Mouse (Mus musculus) induced T-regulatory cell, adult 2 months (primary cell): ENCODE results near the gene Tada2b.

Experiments used
- DNase-seq: peaks from one replicate; pipeline ENCODE4 v3.0.0-alpha.2; 2012; ENCODE audit warnings: low read depth

Gene Tada2b

GRCm38 (mm10) chr5:36484171-36484990 is at the start of gene Tada2b, which contains the start of gene Ccdc96:
Tada2b (minus strand) TSS chr5:36484285.
Ccdc96 (plus strand) TSS chr5:36484588.
- DNase-seq = peak; percentile 99

DNA sequence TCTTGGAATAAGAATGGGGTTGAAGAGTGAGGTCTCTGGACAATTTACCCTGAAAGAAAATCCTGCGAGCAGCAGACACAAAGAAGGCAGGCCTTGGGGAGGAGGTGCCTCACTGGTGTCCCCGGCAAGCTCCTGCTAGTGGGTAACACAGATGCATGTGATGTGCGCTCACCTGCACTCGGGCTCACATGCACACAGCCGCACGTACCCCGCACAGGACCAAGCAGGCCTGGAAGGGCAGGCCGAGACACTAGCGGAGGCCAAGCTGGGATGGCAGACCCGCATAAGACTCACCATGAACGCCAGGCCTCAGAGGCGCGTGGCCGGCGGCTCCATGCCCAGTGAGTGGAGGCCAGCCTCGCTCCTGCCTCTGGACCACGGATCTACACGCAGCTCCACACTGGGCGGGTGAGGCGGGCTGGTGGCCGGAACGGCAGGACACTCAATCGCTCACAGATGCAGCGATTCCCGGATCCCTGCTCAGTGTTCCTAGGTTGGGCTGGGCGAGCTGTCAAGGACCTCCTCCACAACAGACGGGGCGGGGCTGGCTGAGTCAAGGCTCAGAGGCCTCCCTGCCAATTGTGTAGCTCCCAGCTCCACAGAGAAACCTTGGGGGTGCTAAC is 46.2 kb upstream of the Tada2b start:
- peak; percentile 63 for DNase-seq

- no peak for DNase-seq
Observed at GRCm38 (mm10) chr5:36529698-36530097, 45.6 kb upstream of the Tada2b start.

DNA sequence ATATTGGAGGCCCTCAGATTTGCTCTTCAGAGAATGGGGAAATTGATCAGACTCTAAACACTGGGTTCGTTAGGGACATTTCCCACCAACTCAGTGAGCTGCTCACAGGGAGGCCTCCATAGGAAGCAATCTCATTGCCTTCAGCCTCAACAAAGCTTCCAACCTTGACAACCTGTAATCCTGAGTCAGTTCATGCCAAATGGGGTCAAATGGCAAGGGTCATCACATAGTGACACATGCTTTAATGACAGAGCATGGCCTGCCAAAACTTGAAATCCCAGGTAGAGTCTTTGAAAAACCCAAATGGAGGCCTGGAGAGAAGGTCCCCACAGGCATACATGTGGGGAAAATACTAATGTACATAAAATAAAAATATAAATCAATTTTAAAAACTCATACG is 42.8 kb upstream of the Tada2b start:
- DNase-seq = no peak

- no peak for DNase-seq
Observed at GRCm38 (mm10) chr5:36526274-36526673, 42.2 kb upstream of the Tada2b start.

- DNase-seq = no peak
Observed at GRCm38 (mm10) chr5:36525216-36525615, 41.1 kb upstream of the Tada2b start.

DNA sequence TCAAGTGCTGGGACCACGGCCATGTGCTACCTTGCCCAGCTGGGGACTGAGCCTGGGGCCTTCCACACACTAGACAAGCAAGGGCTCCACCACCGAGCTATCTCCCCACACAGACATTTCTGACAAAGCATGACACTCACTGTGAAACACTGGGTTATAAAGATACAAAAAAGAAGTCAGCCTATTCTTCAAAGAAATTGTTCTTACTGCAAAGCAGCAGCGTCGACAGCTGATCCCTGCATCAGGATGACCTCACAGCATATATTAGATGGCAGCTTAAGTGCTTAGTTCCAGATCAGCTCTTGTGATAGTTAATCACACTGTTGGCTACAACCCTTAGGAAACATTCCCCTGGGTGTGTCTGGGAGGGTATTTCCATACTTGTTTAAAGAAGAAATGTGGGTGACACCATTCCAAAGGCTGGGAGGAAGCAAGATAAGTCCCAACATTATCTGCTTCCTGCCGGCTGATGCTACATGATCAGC is 39.2 kb upstream of the Tada2b start:
- no peak for DNase-seq

GRCm38 (mm10) chr5:36522782-36523181 is 38.7 kb upstream of the Tada2b start:
- no peak for DNase-seq

DNA sequence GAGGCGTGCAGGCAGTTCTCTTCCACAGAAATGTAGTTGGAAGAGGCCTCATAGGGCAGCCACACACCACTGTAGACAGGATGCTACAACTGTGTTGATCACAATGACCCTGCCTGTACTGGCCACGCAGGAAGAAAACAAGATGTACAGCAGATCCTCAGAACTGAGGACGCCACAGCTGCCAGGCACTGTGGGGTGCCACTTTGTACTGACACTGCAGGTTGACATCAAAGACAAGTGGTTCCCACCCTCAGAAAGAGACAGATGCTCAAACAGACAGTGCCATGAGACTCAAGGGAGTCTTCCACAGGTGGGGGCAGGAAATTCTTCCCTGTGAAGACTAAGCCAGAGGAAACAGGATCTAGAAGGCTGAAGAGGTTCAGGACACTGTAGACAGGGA is 35.7 kb upstream of the Tada2b start:
- DNase-seq = no peak

DNA sequence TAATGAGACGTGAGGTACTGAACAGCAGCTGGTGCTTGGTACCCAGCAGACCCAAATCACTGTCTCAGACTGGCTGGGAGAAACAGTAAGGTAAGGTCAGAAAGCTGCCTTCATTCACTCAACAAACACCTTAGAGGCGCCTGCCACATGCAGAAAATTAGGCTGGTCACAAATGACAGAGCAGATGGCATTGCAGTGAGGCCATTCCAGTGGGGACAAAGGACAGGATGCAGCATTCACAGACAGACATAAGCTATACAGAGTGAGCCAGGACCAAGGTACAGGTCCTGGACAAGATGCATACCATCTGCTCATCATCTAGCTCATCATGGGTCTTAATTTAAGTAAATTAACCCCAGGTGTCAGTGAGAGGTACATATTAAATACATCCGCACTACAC is 33.5 kb upstream of the Tada2b start:
- DNase-seq = no peak

- no peak for DNase-seq
Observed at GRCm38 (mm10) chr5:36515558-36515957, 31.5 kb upstream of the Tada2b start.

GRCm38 (mm10) chr5:36515126-36515525 is 31.0 kb upstream of the Tada2b start:
- no peak for DNase-seq

GRCm38 (mm10) chr5:36510956-36511355 is 26.9 kb upstream of the Tada2b start:
- DNase-seq = no peak

DNA sequence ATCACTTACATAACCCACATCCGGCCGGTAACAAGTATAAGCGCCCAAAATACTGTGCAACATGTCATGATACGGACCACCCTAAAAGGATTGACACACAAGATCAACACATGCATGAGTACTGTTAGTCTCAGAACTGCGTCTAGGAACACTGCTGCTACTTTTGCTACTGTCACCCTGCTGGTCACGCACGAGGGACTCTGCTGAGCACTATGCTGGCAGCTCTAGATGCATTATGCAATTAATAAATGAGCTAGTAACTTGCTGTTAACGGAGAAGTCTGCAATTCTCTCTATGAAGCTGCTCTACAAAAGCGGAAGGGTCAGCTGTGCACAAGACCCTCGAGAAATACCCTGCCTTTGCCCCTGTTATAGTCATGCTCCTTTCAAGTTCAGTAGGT is 24.3 kb upstream of the Tada2b start:
- DNase-seq = no peak

DNA sequence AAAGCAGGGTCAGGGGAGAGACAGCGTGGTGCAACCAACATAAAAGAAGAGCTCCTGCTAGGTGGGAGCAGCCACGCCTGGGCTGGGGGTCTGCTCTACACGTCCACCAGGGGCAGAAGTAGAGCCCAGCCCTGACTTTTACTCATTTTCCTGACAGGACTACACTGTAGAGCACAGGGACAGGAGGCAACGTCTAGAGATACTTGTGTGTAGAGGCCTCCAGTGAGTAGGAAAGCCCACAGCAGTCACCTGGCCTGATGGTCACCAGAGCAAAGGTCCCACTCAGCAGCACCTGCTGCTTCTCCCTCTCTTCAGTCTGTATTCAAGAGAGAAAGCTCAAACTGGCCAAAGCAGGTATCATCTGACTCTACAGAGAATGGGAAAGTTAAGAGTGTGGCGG is 21.6 kb upstream of the Tada2b start:
- no peak for DNase-seq

GRCm38 (mm10) chr5:36505235-36505634 is 21.1 kb upstream of the Tada2b start:
- no peak for DNase-seq

GRCm38 (mm10) chr5:36494709-36495108 is 10.6 kb upstream of the Tada2b start:
- DNase-seq = no peak

DNA sequence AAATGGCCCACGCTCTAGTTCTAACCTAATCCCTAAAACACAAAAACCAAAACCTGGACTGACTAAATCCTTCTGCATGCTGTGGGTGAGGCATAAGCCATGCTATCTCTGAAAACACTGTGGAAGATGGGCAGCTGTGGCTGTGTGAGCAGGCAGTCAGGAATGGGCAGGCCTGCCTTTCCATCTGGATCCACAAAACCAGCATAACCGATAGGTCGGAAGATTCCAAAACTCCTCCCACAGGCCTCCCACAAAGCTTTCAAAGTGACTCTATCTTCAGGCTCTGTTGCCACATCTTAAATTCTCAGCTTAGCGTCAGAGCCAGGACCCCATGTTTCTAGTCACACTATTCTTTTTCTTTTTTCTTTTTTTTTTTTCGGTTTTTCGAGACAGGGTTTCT is 9.8 kb upstream of the Tada2b start:
- DNase-seq = no peak

DNA sequence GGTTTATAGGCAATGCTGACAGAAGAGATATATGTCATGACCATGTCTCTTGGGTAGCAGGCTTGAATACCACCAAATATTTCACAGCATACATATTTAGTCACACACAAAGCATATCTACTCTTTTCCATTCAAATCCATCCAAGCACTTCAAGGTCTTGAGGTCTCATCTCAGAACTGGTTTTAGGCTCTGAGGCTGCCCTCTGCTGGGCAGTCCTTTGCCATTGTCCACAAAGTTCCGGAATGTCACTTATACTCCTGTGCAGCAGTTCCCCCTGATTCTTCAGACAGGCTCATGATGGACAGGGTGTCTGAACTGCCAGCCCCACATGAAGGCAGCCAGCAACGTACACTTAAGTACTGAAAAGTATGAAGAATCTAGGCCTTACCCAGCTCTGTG is 5.1 kb upstream of the Tada2b start:
- peak; percentile 41 for DNase-seq

DNA sequence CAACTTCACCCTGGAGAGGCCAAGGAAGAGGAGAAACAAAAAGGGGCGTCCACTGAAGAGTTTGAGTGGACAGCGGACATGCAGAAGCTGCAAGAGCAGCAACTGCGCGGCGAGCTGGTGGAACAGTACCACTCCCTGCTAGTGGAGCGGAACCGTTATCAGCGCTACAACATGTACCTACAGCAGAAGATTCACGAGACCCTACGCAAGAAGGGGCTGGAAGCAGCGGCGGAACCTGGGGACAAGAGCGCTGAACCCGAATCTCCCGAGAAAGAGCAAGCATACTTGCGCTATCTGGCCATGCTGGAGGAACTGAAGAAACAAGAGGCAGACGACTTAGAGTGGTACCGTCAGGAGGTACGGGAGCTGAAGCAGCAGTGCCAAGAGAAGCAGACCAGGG is 1.2 kb upstream of the Tada2b start:
- peak; percentile 46 for DNase-seq

- peak; percentile 34 for DNase-seq
Observed at GRCm38 (mm10) chr5:36483203-36484101, 633 bp downstream of the Tada2b start.

DNA sequence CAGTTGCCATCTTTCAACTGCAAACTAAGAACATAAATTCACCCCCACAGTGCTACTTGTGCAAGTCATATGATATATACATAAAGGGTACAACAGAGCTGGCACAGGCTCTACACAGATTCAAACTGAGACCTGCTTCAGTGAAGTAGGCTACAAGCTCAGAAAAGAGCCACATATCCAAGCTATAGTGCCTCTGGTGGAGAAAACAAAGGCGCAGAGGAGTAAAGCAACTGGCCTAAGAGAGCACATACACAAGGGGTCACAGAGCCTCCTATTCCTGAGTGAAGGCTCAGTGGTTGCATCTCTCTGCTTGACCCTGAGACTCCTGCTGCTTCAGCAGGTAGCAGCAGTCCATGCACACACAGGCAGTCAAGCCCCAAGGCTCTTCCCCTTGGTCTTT is 3.0 kb downstream of the Tada2b start:
- peak; percentile 31 for DNase-seq
